Mouse (Mus musculus): ENCODE results near the gene Smg5. TPM values are rescaled to one million over a fixed set of nuclear protein-coding genes. Genes with fewer than 3 reads are reported as not detected.
A peak's percentile ranks its signal among the peaks of the same experiment; 100 is the strongest.
"Not testable (repeated sequence)": the region's sequence is repeated elsewhere in the genome, so short reads cannot be mapped to it uniquely, and the experiment has no call there.

The Smg5 gene
- total and polyA plus RNA-seq, 2 experiments from 2014 or later: 25.1 to 54.3 TPM

- Histone ChIP-seq H3K4me2 (ENCODE audit: low read depth, low read length) (no peak overlapping the region), H3K9me3 (replicated peaks; ENCODE audit: control insufficient read depth, low read length) (no peaks in the 10 kb centered on the region), H3K4me1 (ENCODE audit: control insufficient read depth, insufficient read depth) (no peaks in the 10 kb centered on the region; the same call in 1 of the 2 replicates), H3K27ac (ENCODE audit: low read depth) (peak overlapping the region; percentile 30; the same call in 1 of the 2 replicates), H3K36me3 (replicated peaks; ENCODE audit: control insufficient read depth, insufficient read depth, low read length) (peaks cover 39% of the 10 kb centered on the region), H3K4me3 (ENCODE audit: low read depth, low read length) (no peak overlapping the region), H3K27me3 (ENCODE audit: control insufficient read depth, insufficient read depth, low read length) (peaks cover 10% of the 10 kb centered on the region), H3K9ac (replicated peaks; ENCODE audit: low read depth, low read length) (no peak overlapping the region)
- DNase-seq (ENCODE audit: low spot score) (no peak), ATAC-seq (ENCODE audit: insufficient read depth, low read depth) (peak; percentile 13; the same call in 1 of the 2 replicates)
- TF ChIP-seq CTCF (IDR thresholded peaks at IDR 0.05; ENCODE audit: low read depth) (no peak), EP300 (IDR thresholded peaks at IDR 0.05; ENCODE audit: low read depth) (no peak)
- WGBS: 32% methylated on average over 4 of the region's 4 CpGs
Measured at GRCm38 (mm10) chr3:88363700-88364099, 27.6 kb downstream of the Smg5 start.

GRCm38 (mm10) chr3:88364337-88364736, 28.3 kb downstream of the Smg5 start, which contains the start of gene Paqr6:
TSS of gene Paqr6 (plus strand) at chr3:88364584.
- Histone ChIP-seq H3K27ac (ENCODE audit: low read depth) (peak within 1 kb of the TSS; percentile 30; the same call in 1 of the 2 replicates), H3K4me2 (ENCODE audit: low read depth, low read length) (peak within 1 kb of the TSS; percentile 38), H3K9ac (replicated peaks; ENCODE audit: low read depth, low read length) (no peak within 1 kb of the TSS), H3K27me3 (ENCODE audit: control insufficient read depth, insufficient read depth, low read length) (peaks cover 10% of the 10 kb centered on the region), H3K36me3 (replicated peaks; ENCODE audit: control insufficient read depth, insufficient read depth, low read length) (peaks cover 32% of the 10 kb centered on the region), H3K4me1 (ENCODE audit: control insufficient read depth, insufficient read depth) (no peaks in the 10 kb centered on the region; the same call in 1 of the 2 replicates), H3K4me3 (ENCODE audit: low read depth, low read length) (0 out of 2 replicates have a peak within 1 kb of the TSS, but pooled peaks have one; percentile 10), H3K9me3 (replicated peaks; ENCODE audit: control insufficient read depth, low read length) (no peaks in the 10 kb centered on the region)
- TF ChIP-seq EP300 (IDR thresholded peaks at IDR 0.05; ENCODE audit: low read depth): no peak
- TF ChIP-seq CTCF (IDR thresholded peaks at IDR 0.05; ENCODE audit: low read depth): no peak
- DNase-seq (ENCODE audit: low spot score) (peak; percentile 20), ATAC-seq (ENCODE audit: insufficient read depth, low read depth) (peak; percentile 62)
- 7% methylated on average over 16 of the region's 16 CpGs for WGBS

GRCm38 (mm10) chr3:88365705-88366361, 29.8 kb downstream of the Smg5 start:
- Histone ChIP-seq H3K4me3 (ENCODE audit: low read depth, low read length) (no peak overlapping the region), H3K27ac (ENCODE audit: low read depth) (no peak overlapping the region), H3K36me3 (replicated peaks; ENCODE audit: control insufficient read depth, insufficient read depth, low read length) (peaks cover 17% of the 10 kb centered on the region), H3K4me2 (ENCODE audit: low read depth, low read length) (no peak overlapping the region), H3K9me3 (replicated peaks; ENCODE audit: control insufficient read depth, low read length) (0 out of 2 replicates have a peak, but pooled peaks cover 4% of the 10 kb centered on the region), H3K9ac (replicated peaks; ENCODE audit: low read depth, low read length) (no peak overlapping the region), H3K4me1 (ENCODE audit: control insufficient read depth, insufficient read depth) (no peaks in the 10 kb centered on the region; the same call in 1 of the 2 replicates), H3K27me3 (ENCODE audit: control insufficient read depth, insufficient read depth, low read length) (peaks cover 10% of the 10 kb centered on the region)
- ATAC-seq (ENCODE audit: insufficient read depth, low read depth) (no peak), DNase-seq (ENCODE audit: low spot score) (no peak)
- WGBS: 45% methylated on average over 34 of the region's 34 CpGs
- TF ChIP-seq CTCF (IDR thresholded peaks at IDR 0.05; ENCODE audit: low read depth) (no peak), EP300 (IDR thresholded peaks at IDR 0.05; ENCODE audit: low read depth) (no peak)

- Histone ChIP-seq H3K4me3 (ENCODE audit: low read depth, low read length) (0 out of 2 replicates have a peak overlapping the region, but pooled peaks have one; percentile 11), H3K27me3 (ENCODE audit: control insufficient read depth, insufficient read depth, low read length) (peaks cover 10% of the 10 kb centered on the region)
- H3K27ac ChIP-seq (ENCODE audit: low read depth); DNase-seq (ENCODE audit: low spot score); H3K9ac ChIP-seq (replicated peaks; ENCODE audit: low read depth, low read length); H3K36me3 ChIP-seq (replicated peaks; ENCODE audit: control insufficient read depth, insufficient read depth, low read length); H3K4me1 ChIP-seq (ENCODE audit: control insufficient read depth, insufficient read depth); H3K4me2 ChIP-seq (ENCODE audit: low read depth, low read length); H3K9me3 ChIP-seq (replicated peaks; ENCODE audit: control insufficient read depth, low read length): not testable (repeated sequence)
- peak; percentile 42; the same call in 1 of the 2 replicates for ATAC-seq (ENCODE audit: insufficient read depth, low read depth)
- 6% methylated on average over 16 of the region's 22 CpGs for WGBS
Measured at GRCm38 (mm10) chr3:88366830-88367428, 30.9 kb downstream of the Smg5 start.

- WGBS: 53% methylated on average over 3 of the region's 7 CpGs
- H3K4me3 ChIP-seq (ENCODE audit: low read depth, low read length); H3K27ac ChIP-seq (ENCODE audit: low read depth); H3K9ac ChIP-seq (replicated peaks; ENCODE audit: low read depth, low read length); H3K36me3 ChIP-seq (replicated peaks; ENCODE audit: control insufficient read depth, insufficient read depth, low read length); H3K4me2 ChIP-seq (ENCODE audit: low read depth, low read length); DNase-seq (ENCODE audit: low spot score); H3K4me1 ChIP-seq (ENCODE audit: control insufficient read depth, insufficient read depth); H3K9me3 ChIP-seq (replicated peaks; ENCODE audit: control insufficient read depth, low read length); ATAC-seq (ENCODE audit: insufficient read depth, low read depth): not testable (repeated sequence)
- peaks cover 10% of the 10 kb centered on the region for H3K27me3 ChIP-seq (ENCODE audit: control insufficient read depth, insufficient read depth, low read length)
Measured at GRCm38 (mm10) chr3:88367517-88367916, 31.5 kb downstream of the Smg5 start.

- H3K4me3 ChIP-seq (ENCODE audit: low read depth, low read length); H3K4me1 ChIP-seq (ENCODE audit: control insufficient read depth, insufficient read depth); H3K27ac ChIP-seq (ENCODE audit: low read depth); DNase-seq (ENCODE audit: low spot score); ATAC-seq (ENCODE audit: insufficient read depth, low read depth); H3K36me3 ChIP-seq (replicated peaks; ENCODE audit: control insufficient read depth, insufficient read depth, low read length); H3K9me3 ChIP-seq (replicated peaks; ENCODE audit: control insufficient read depth, low read length); H3K4me2 ChIP-seq (ENCODE audit: low read depth, low read length); H3K9ac ChIP-seq (replicated peaks; ENCODE audit: low read depth, low read length): not testable (repeated sequence)
- 52% methylated on average over 7 of the region's 7 CpGs for WGBS
- H3K27me3 ChIP-seq (ENCODE audit: control insufficient read depth, insufficient read depth, low read length): peaks cover 10% of the 10 kb centered on the region
Measured at GRCm38 (mm10) chr3:88368511-88368910, 32.5 kb downstream of the Smg5 start.

- H3K27ac ChIP-seq (ENCODE audit: low read depth); H3K36me3 ChIP-seq (replicated peaks; ENCODE audit: control insufficient read depth, insufficient read depth, low read length); H3K4me2 ChIP-seq (ENCODE audit: low read depth, low read length); H3K27me3 ChIP-seq (ENCODE audit: control insufficient read depth, insufficient read depth, low read length); H3K4me3 ChIP-seq (ENCODE audit: low read depth, low read length); ATAC-seq (ENCODE audit: insufficient read depth, low read depth); H3K4me1 ChIP-seq (ENCODE audit: control insufficient read depth, insufficient read depth); H3K9me3 ChIP-seq (replicated peaks; ENCODE audit: control insufficient read depth, low read length); H3K9ac ChIP-seq (replicated peaks; ENCODE audit: low read depth, low read length); DNase-seq (ENCODE audit: low spot score): not testable (repeated sequence)
- 84% methylated on average over 9 of the region's 9 CpGs for WGBS
Measured at GRCm38 (mm10) chr3:88372643-88373042, 36.6 kb downstream of the Smg5 start, which contains the start of gene Bglap3. TSS of gene Bglap3 (minus strand) at chr3:88372743.
